Mouse (Mus musculus) G1E (cell line): ENCODE data around the gene Insyn1. TPM values are rescaled to one million over a fixed set of nuclear protein-coding genes. Genes with fewer than 3 reads are reported as not detected.

Source experiments
- ATAC-seq: 2 replicates; pipeline ENCODE4 v1.8.0; 2016; ENCODE audit warnings: mild to moderate bottlenecking; ENCODE audit not compliant: insufficient number of reproducible peaks, poor library complexity, low FRiP score, severe bottlenecking; ENCODE audit errors: extremely low read depth
- DNase-seq: peaks from one replicate; pipeline ENCODE4 v3.0.0; 2012; ENCODE audit warnings: low spot score
- H3K27me3 ChIP-seq: 2 replicates; pipeline ENCODE4 v1.6.1; 2012; ENCODE audit warnings: mild to moderate bottlenecking, low read length, inconsistent platforms; ENCODE audit not compliant: insufficient read depth
- H3K36me3 ChIP-seq: replicated peaks from 2 replicates; pipeline ENCODE3; 2012; ENCODE audit warnings: mild to moderate bottlenecking, inconsistent platforms
- H3K4me1 ChIP-seq: 2 replicates; pipeline ENCODE4 v1.6.1; 2012; ENCODE audit warnings: low read depth, low read length, inconsistent platforms, mixed read lengths; ENCODE audit not compliant: insufficient read depth
- H3K4me3 ChIP-seq: 2 replicates; pipeline ENCODE4 v1.5.1; 2012; ENCODE audit warnings: low read depth, mild to moderate bottlenecking, inconsistent platforms, low read length, moderate library complexity, mixed read lengths
- H3K9me3 ChIP-seq: replicated peaks from 2 replicates; pipeline ENCODE4 v1.6.1; 2012; ENCODE audit warnings: inconsistent platforms
- CTCF ChIP-seq: IDR thresholded peaks from 2 replicates; pipeline ENCODE4 v1.5.1; 2012; ENCODE audit warnings: low read depth, low read length, inconsistent platforms, mixed read lengths
- GATA2 ChIP-seq: IDR thresholded peaks from 2 replicates; pipeline ENCODE4 v1.6.1; 2012; ENCODE audit warnings: low read depth, low read length, inconsistent platforms, borderline replicate concordance
- POLR2AphosphoS5 ChIP-seq: IDR thresholded peaks from 2 replicates; pipeline ENCODE4 v1.6.1; 2012; ENCODE audit warnings: low read depth, low read length, inconsistent platforms; ENCODE audit not compliant: insufficient replicate concordance
- TAL1 ChIP-seq: conservative IDR thresholded peaks from 2 replicates; pipeline ENCODE4 v1.6.1; 2012; ENCODE audit warnings: low read depth, low read length, inconsistent platforms, mixed read lengths
- polyA plus RNA-seq: library from polyadenylated mRNA; stranded (reverse); fragments of >175 nt; gene quantifications from 2 replicates; pipeline ENCODE4 v1.2.3, GENCODE M21; 2012
- total RNA-seq, 2 experiments: library from RNA; stranded (forward) in 1 of 2; stranded (reverse) in 1 of 2; fragments of 200-1000 nt in 1 of 2; fragments of >200 nt in 1 of 2; fragmentation: Nextera tagmentation in 1 of 2; gene quantifications; 2 replicates each; pipeline ENCODE4 v1.2.3; 2014 to 2017

Gene Insyn1
- total and polyA plus RNA-seq, 3 experiments = 0.05 TPM; not detected in 2

GRCm38 (mm10) chr9:58548897-58549296 is 60.5 kb downstream of the Insyn1 start:
- Histone ChIP-seq H3K9me3 (no peaks in the 10 kb centered on the region), H3K4me3 (no peak overlapping the region), H3K27me3 (peaks cover 58% of the 10 kb centered on the region), H3K36me3 (no peaks in the 10 kb centered on the region), H3K4me1 (no peaks in the 10 kb centered on the region)
- no peak for TF ChIP-seq TAL1
- TF ChIP-seq CTCF = no peak
- TF ChIP-seq GATA2 = no peak
- no peak for TF ChIP-seq POLR2AphosphoS5
- DNase-seq = no peak
- ATAC-seq = no peak

Other genes with a start within 250 kb of the Insyn1 start
- gene Pml, start 238.8 kb upstream of the Insyn1 start, total RNA-seq (2014; fragmentation: Nextera tagmentation) = 101 and 108 TPM in 2 replicates
- gene Pml, start 238.8 kb upstream of the Insyn1 start, total RNA-seq (2017) = 19.0 and 22.3 TPM in 2 replicates
- gene Pml, start 238.8 kb upstream of the Insyn1 start, polyA plus RNA-seq = 163 and 217 TPM in 2 replicates
- gene Stoml1, start 235.4 kb upstream of the Insyn1 start, total RNA-seq (2014; fragmentation: Nextera tagmentation) = 7.4 and 8.6 TPM in 2 replicates
- gene Stoml1, start 235.4 kb upstream of the Insyn1 start, total RNA-seq (2017) = 6.9 and 8.8 TPM in 2 replicates
- 6.0 and 6.4 TPM in 2 replicates for gene Stoml1, start 235.4 kb upstream of the Insyn1 start, polyA plus RNA-seq
- not detected in 2 replicates for gene Loxl1, start 175.4 kb upstream of the Insyn1 start, total RNA-seq (2014; fragmentation: Nextera tagmentation)
- gene Loxl1, start 175.4 kb upstream of the Insyn1 start, total RNA-seq (2017) = not detected in 2 replicates
- gene Loxl1, start 175.4 kb upstream of the Insyn1 start, polyA plus RNA-seq = not detected in 2 replicates
- gene Tbc1d21, start 118.1 kb upstream of the Insyn1 start, total RNA-seq (2014; fragmentation: Nextera tagmentation) = not detected in 2 replicates
- not detected in 2 replicates for gene Tbc1d21, start 118.1 kb upstream of the Insyn1 start, total RNA-seq (2017)
- gene Tbc1d21, start 118.1 kb upstream of the Insyn1 start, polyA plus RNA-seq = not detected in 2 replicates
- 0.38 and 0.87 TPM in 2 replicates for gene Cd276, start 66.8 kb downstream of the Insyn1 start, total RNA-seq (2014; fragmentation: Nextera tagmentation)
- 0.16 and 0.17 TPM in 2 replicates for gene Cd276, start 66.8 kb downstream of the Insyn1 start, total RNA-seq (2017)
- gene Cd276, start 66.8 kb downstream of the Insyn1 start, polyA plus RNA-seq = 0.19 and 0.28 TPM in 2 replicates
- 118 and 124 TPM in 2 replicates for gene Nptn, start 93.6 kb downstream of the Insyn1 start, total RNA-seq (2014; fragmentation: Nextera tagmentation)
- gene Nptn, start 93.6 kb downstream of the Insyn1 start, total RNA-seq (2017) = 162 and 163 TPM in 2 replicates
- gene Nptn, start 93.6 kb downstream of the Insyn1 start, polyA plus RNA-seq = 115 and 121 TPM in 2 replicates